Mouse (Mus musculus) embryonic facial prominence, embryonic 14.5 days (tissue): ENCODE measurements around the gene Inpp4b. TPM values are rescaled to one million over a fixed set of nuclear protein-coding genes. Genes with fewer than 3 reads are reported as not detected.
A peak's percentile ranks its signal among the peaks of the same experiment; 100 is the strongest.

Experiments
- ATAC-seq: fragments of 200-750 bp; cut with Nextera tagmentation; 2 replicates; pipeline ENCODE4 v1.8.0; 2017; ENCODE audit warnings: low read depth, moderate number of reproducible peaks, moderate TSS enrichment
- DNase-seq: peaks from one replicate; pipeline ENCODE4 v3.0.0-alpha.2; 2015; ENCODE audit warnings: low spot score
- H3K27ac ChIP-seq: fragments of 300-500 bp; sonication (generic); replicated peaks from 2 replicates; pipeline ENCODE4 v1.5.1; 2014; ENCODE audit warnings: low read depth, mild to moderate bottlenecking, low read length, moderate library complexity
- H3K27me3 ChIP-seq: fragments of 300-500 bp; sonication (generic); replicated peaks from 2 replicates; pipeline ENCODE4 v1.6.1; 2014; ENCODE audit warnings: low read length; ENCODE audit not compliant: control insufficient read depth, insufficient read depth
- H3K36me3 ChIP-seq: fragments of 300-500 bp; sonication (generic); 2 replicates; pipeline ENCODE4 v1.6.1; 2014; ENCODE audit warnings: low read length, mixed read lengths; ENCODE audit not compliant: control insufficient read depth, insufficient read depth
- H3K4me1 ChIP-seq: fragments of 300-500 bp; sonication (generic); 2 replicates; pipeline ENCODE4 v1.6.1; 2014; ENCODE audit warnings: antibody characterized with exemption, low read length; ENCODE audit not compliant: control insufficient read depth, insufficient read depth
- H3K4me2 ChIP-seq: fragments of 300-500 bp; sonication (generic); 2 replicates; pipeline ENCODE4 v1.6.1; 2014; ENCODE audit warnings: low read depth, mild to moderate bottlenecking, low read length, moderate library complexity, mixed read lengths
- H3K4me3 ChIP-seq: fragments of 300-500 bp; sonication (generic); 2 replicates; pipeline ENCODE4 v1.5.1; 2014; ENCODE audit warnings: low read depth, mild to moderate bottlenecking, low read length
- H3K9ac ChIP-seq: fragments of 300-500 bp; sonication (generic); 2 replicates; pipeline ENCODE4 v1.6.1; 2014; ENCODE audit warnings: low read depth, mild to moderate bottlenecking, low read length, moderate library complexity, mixed read lengths
- H3K9me3 ChIP-seq: fragments of 300-500 bp; sonication (generic); 2 replicates; pipeline ENCODE4 v1.6.1; 2016; ENCODE audit warnings: low read length; ENCODE audit not compliant: control insufficient read depth
- WGBS: fragments of 180-500 bp; shearing (Covaris S2); extraction: QIAGEN DNeasy Blood & Tissue Kit; methylation state at CpG from one replicate; pipeline ENCODE4 v1.1.7; 2014; 5-methylcytosine and 5-hydroxymethylcytosine counted together
- polyA plus RNA-seq: library from polyadenylated mRNA; unstranded; fragments of >200 nt; fragmentation: Nextera tagmentation; extraction: Ambion mirVana; gene quantifications from 2 replicates; pipeline ENCODE4 v1.2.1, GENCODE M21; 2014

The Inpp4b gene
- polyA plus RNA-seq, 1 experiment from 2014 or later = 14.9 TPM

DNA sequence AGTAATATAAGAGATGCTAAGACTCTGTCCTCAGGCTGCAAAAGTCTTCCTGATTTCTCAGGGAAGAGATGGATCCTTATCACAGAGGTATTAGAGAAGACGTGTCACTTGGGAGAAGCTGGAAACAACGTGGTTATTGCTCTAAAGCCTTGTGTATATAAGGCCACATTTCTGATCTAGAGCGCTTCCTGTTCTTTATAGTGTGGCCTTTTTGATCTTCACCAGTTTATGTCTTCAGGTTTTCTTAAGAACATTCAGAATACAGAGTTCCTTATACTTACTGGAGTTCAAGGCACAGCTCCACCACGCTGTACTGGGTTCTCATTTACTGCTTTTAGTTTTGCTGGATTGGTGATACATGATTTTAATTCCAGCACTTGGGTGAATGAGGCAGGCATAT is 419.1 kb downstream of the Inpp4b start:
- Histone ChIP-seq H3K36me3 (no peaks in the 10 kb centered on the region), H3K27me3 (no peaks in the 10 kb centered on the region), H3K4me1 (peaks cover 4% of the 10 kb centered on the region; the same call in 1 of the 2 replicates), H3K4me2 (no peak overlapping the region), H3K9ac (no peak overlapping the region), H3K9me3 (no peaks in the 10 kb centered on the region), H3K27ac (no peak overlapping the region), H3K4me3 (no peak overlapping the region)
- WGBS = 65% methylated on average over 4 of the region's 4 CpGs
- DNase-seq (no peak), ATAC-seq (no peak)

GRCm38 (mm10) chr8:81766033-81766432 is 423.7 kb downstream of the Inpp4b start:
- no peak overlapping the region for H3K4me2 ChIP-seq
- H3K9ac ChIP-seq = no peak overlapping the region
- H3K4me3 ChIP-seq = no peak overlapping the region
- H3K27me3 ChIP-seq = no peaks in the 10 kb centered on the region
- WGBS = 48% methylated on average over 5 of the region's 5 CpGs
- H3K4me1 ChIP-seq = peaks cover 24% of the 10 kb centered on the region
- ATAC-seq (no peak), DNase-seq (no peak)
- no peaks in the 10 kb centered on the region for H3K36me3 ChIP-seq
- no peaks in the 10 kb centered on the region for H3K9me3 ChIP-seq
- H3K27ac ChIP-seq = no peak overlapping the region

- Histone ChIP-seq H3K4me2 (peak overlapping the region; percentile 49), H3K36me3 (no peaks in the 10 kb centered on the region), H3K27me3 (no peaks in the 10 kb centered on the region), H3K9me3 (no peaks in the 10 kb centered on the region), H3K4me1 (peaks cover 24% of the 10 kb centered on the region), H3K4me3 (peak overlapping the region; percentile 22), H3K9ac (peak overlapping the region; percentile 15; the same call in 1 of the 2 replicates), H3K27ac (peak overlapping the region; percentile 75)
- 1% methylated on average over 12 of the region's 12 CpGs for WGBS
- DNase-seq = peak; percentile 87
- ATAC-seq = peak; percentile 66
Measured at GRCm38 (mm10) chr8:81767411-81768312, 425.3 kb downstream of the Inpp4b start.

GRCm38 (mm10) chr8:81768313-81768675 is 425.9 kb downstream of the Inpp4b start:
- peak; percentile 83 for DNase-seq
- Histone ChIP-seq H3K4me3 (peak overlapping the region; percentile 22), H3K9ac (peak overlapping the region; percentile 15; the same call in 1 of the 2 replicates), H3K27me3 (no peaks in the 10 kb centered on the region), H3K4me2 (peak overlapping the region; percentile 49), H3K9me3 (no peaks in the 10 kb centered on the region), H3K27ac (peak overlapping the region; percentile 75), H3K4me1 (peaks cover 24% of the 10 kb centered on the region), H3K36me3 (no peaks in the 10 kb centered on the region)
- 12% methylated on average over 2 of the region's 2 CpGs for WGBS
- peak; percentile 75 for ATAC-seq

- H3K9me3 ChIP-seq = no peaks in the 10 kb centered on the region
- 18% methylated on average over 2 of the region's 2 CpGs for WGBS
- H3K36me3 ChIP-seq = no peaks in the 10 kb centered on the region
- ATAC-seq (no peak), DNase-seq (peak; percentile 38)
- H3K4me1 ChIP-seq = peaks cover 24% of the 10 kb centered on the region
- H3K4me2 ChIP-seq = peak overlapping the region; percentile 49
- peak overlapping the region; percentile 22 for H3K4me3 ChIP-seq
- peak overlapping the region; percentile 75 for H3K27ac ChIP-seq
- no peaks in the 10 kb centered on the region for H3K27me3 ChIP-seq
- 0 out of 2 replicates have a peak overlapping the region, but pooled peaks have one; percentile 15 for H3K9ac ChIP-seq
Measured at GRCm38 (mm10) chr8:81768731-81769445, 426.5 kb downstream of the Inpp4b start.

GRCm38 (mm10) chr8:81770603-81771276 is 428.4 kb downstream of the Inpp4b start:
- no peak overlapping the region; the same call in 1 of the 2 replicates for H3K27ac ChIP-seq
- H3K4me3 ChIP-seq = no peak overlapping the region
- H3K36me3 ChIP-seq = no peaks in the 10 kb centered on the region
- no peaks in the 10 kb centered on the region for H3K27me3 ChIP-seq
- ATAC-seq (peak; percentile 54; the same call in 1 of the 2 replicates), DNase-seq (peak; percentile 74)
- peak overlapping the region; percentile 7; the same call in 1 of the 2 replicates for H3K4me2 ChIP-seq
- peaks cover 24% of the 10 kb centered on the region for H3K4me1 ChIP-seq
- H3K9me3 ChIP-seq = no peaks in the 10 kb centered on the region
- no peak overlapping the region for H3K9ac ChIP-seq
- 28% methylated on average over 6 of the region's 6 CpGs for WGBS

- H3K4me1 ChIP-seq = peaks cover 18% of the 10 kb centered on the region
- ATAC-seq = no peak
Measured at GRCm38 (mm10) chr8:81772855-81773254, 430.5 kb downstream of the Inpp4b start.

GRCm38 (mm10) chr8:81773305-81773965 is 431.1 kb downstream of the Inpp4b start:
- Histone ChIP-seq H3K4me1 (peaks cover 18% of the 10 kb centered on the region), H3K27ac (no peak overlapping the region), H3K4me2 (no peak overlapping the region), H3K9ac (peak overlapping the region; percentile 8; the same call in 1 of the 2 replicates), H3K9me3 (no peaks in the 10 kb centered on the region), H3K27me3 (no peaks in the 10 kb centered on the region), H3K4me3 (no peak overlapping the region), H3K36me3 (no peaks in the 10 kb centered on the region)
- ATAC-seq = no peak
- 71% methylated on average over 9 of the region's 9 CpGs for WGBS
- no peak for DNase-seq

More at GRCm38 (mm10) chr8:81772855-81773254, 430.5 kb downstream of the Inpp4b start:
- Histone ChIP-seq H3K36me3 (no peaks in the 10 kb centered on the region), H3K9me3 (no peaks in the 10 kb centered on the region), H3K27me3 (no peaks in the 10 kb centered on the region), H3K27ac (no peak overlapping the region), H3K4me2 (no peak overlapping the region), H3K4me3 (no peak overlapping the region), H3K9ac (no peak overlapping the region)
- DNase-seq = no peak
- 84% methylated on average over 5 of the region's 5 CpGs for WGBS
